Comparison of ENCODE assay signal across 16 mouse cellular contexts in genomic region chr6:140288799-140289198, GRCm38 (mm10).
A peak's percentile ranks its signal among the peaks of the same experiment; 100 is the strongest.
DNase-seq lines count a peak whose midpoint lies in the region; ATAC-seq lines count a peak whose summit lies in the region.
"Had no signal": no experiment of that assay in that cellular context is flagged by ENCODE, and none has a peak within 500 bp of the region (broad histone marks: within the 10 kb centered on the region; RNA-seq: fewer than 3 reads in every experiment).

No protein-coding gene starts in this region.

- H3K4me3 ChIP-seq in forebrain, embryonic 11.5 days (ENCODE audit: low read depth, low read length): no peak overlapping the region
- H3K4me3 ChIP-seq in forebrain, embryonic 14.5 days (ENCODE audit: low read depth, low read length): no peak overlapping the region
- no peak overlapping the region for H3K4me3 ChIP-seq in liver, embryonic 11.5 days (ENCODE audit: low read depth, low read length)
- H3K4me3 ChIP-seq in liver, embryonic 12.5 days: no peak overlapping the region
- no peak overlapping the region for H3K4me3 ChIP-seq in kidney, embryonic 15.5 days (replicated peaks)
- H3K4me3 ChIP-seq in midbrain, embryonic 16.5 days (ENCODE audit: low read depth, low read length): no peak overlapping the region
- H3K4me3 ChIP-seq: embryonic facial prominence, embryonic 10.5 days; liver, embryonic 15.5 days had no signal

- no peaks in the 10 kb centered on the region for H3K27me3 ChIP-seq in forebrain, embryonic 11.5 days (ENCODE audit: control insufficient read depth, insufficient read depth, low read length)
- H3K27me3 ChIP-seq in forebrain, embryonic 14.5 days (replicated peaks; ENCODE audit: control insufficient read depth, insufficient read depth, low read length): no peaks in the 10 kb centered on the region
- no peaks in the 10 kb centered on the region for H3K27me3 ChIP-seq in liver, embryonic 11.5 days (replicated peaks; ENCODE audit: control insufficient read depth, insufficient read depth, low read length)
- no peaks in the 10 kb centered on the region for H3K27me3 ChIP-seq in liver, embryonic 12.5 days (replicated peaks)
- H3K27me3 ChIP-seq in kidney, embryonic 15.5 days: no peaks in the 10 kb centered on the region
- no peaks in the 10 kb centered on the region for H3K27me3 ChIP-seq in midbrain, embryonic 16.5 days (ENCODE audit: control insufficient read depth, insufficient read depth, low read depth, low read length)
- H3K27me3 ChIP-seq: liver, embryonic 15.5 days had no signal

- 0 out of 2 replicates have a peak, but pooled peaks cover 4% of the 10 kb centered on the region for H3K4me1 ChIP-seq in forebrain, embryonic 11.5 days (replicated peaks; ENCODE audit: control insufficient read depth, insufficient read depth, low read length)
- no peaks in the 10 kb centered on the region for H3K4me1 ChIP-seq in forebrain, embryonic 14.5 days (ENCODE audit: control insufficient read depth, insufficient read depth, low read length)
- no peaks in the 10 kb centered on the region for H3K4me1 ChIP-seq in liver, embryonic 11.5 days (replicated peaks; ENCODE audit: control insufficient read depth, insufficient read depth, low read length)
- H3K4me1 ChIP-seq in liver, embryonic 12.5 days: no peaks in the 10 kb centered on the region
- peaks cover 17% of the 10 kb centered on the region for H3K4me1 ChIP-seq in kidney, embryonic 15.5 days
- no peaks in the 10 kb centered on the region for H3K4me1 ChIP-seq in midbrain, embryonic 16.5 days (ENCODE audit: control insufficient read depth, insufficient read depth, low read length)
- H3K4me1 ChIP-seq: liver, embryonic 15.5 days had no signal

- no peaks in the 10 kb centered on the region for H3K36me3 ChIP-seq in forebrain, embryonic 11.5 days (ENCODE audit: control insufficient read depth, insufficient read depth, low read length)
- H3K36me3 ChIP-seq in forebrain, embryonic 14.5 days (ENCODE audit: control insufficient read depth, insufficient read depth, low read length): no peaks in the 10 kb centered on the region
- H3K36me3 ChIP-seq in liver, embryonic 11.5 days (ENCODE audit: control insufficient read depth, insufficient read depth, low read length): no peaks in the 10 kb centered on the region
- no peaks in the 10 kb centered on the region for H3K36me3 ChIP-seq in liver, embryonic 12.5 days
- H3K36me3 ChIP-seq in kidney, embryonic 15.5 days: no peaks in the 10 kb centered on the region
- no peaks in the 10 kb centered on the region for H3K36me3 ChIP-seq in midbrain, embryonic 16.5 days (ENCODE audit: control insufficient read depth, insufficient read depth, low read length)
- H3K36me3 ChIP-seq: embryonic facial prominence, embryonic 10.5 days; liver, embryonic 15.5 days had no signal

- ATAC-seq in forebrain, embryonic 11.5 days (replicated peaks; ENCODE audit: low FRiP score): peak; percentile 32
- ATAC-seq in forebrain, embryonic 14.5 days: no peak
- ATAC-seq in liver, embryonic 11.5 days (replicated peaks; ENCODE audit: low FRiP score): 0 out of 2 replicates have a peak, but pooled peaks have one; percentile 33
- ATAC-seq in liver, embryonic 12.5 days: no peak
- peak; percentile 64 for ATAC-seq in kidney, embryonic 15.5 days (replicated peaks; ENCODE audit: low FRiP score)
- ATAC-seq in midbrain, embryonic 16.5 days: peak; percentile 56; the same call in 1 of the 2 replicates

- 33% methylated on average over 8 of the region's 8 CpGs for WGBS in forebrain, embryonic 11.5 days
- WGBS in forebrain, embryonic 14.5 days: 46% methylated on average over 8 of the region's 8 CpGs
- WGBS in liver, embryonic 11.5 days: 43% methylated on average over 8 of the region's 8 CpGs
- WGBS in liver, embryonic 12.5 days (ENCODE audit: insufficient replicate concordance): 54% methylated on average over 8 of the region's 8 CpGs
- 32% methylated on average over 8 of the region's 8 CpGs for WGBS in kidney, embryonic 15.5 days
- WGBS in midbrain, embryonic 16.5 days: 26% methylated on average over 8 of the region's 8 CpGs

- H3K4me2 ChIP-seq in forebrain, embryonic 11.5 days (ENCODE audit: low read depth, low read length, severe bottlenecking): no peak overlapping the region
- no peak overlapping the region for H3K4me2 ChIP-seq in forebrain, embryonic 14.5 days (ENCODE audit: low read length)
- H3K4me2 ChIP-seq in liver, embryonic 11.5 days: no peak overlapping the region
- no peak overlapping the region for H3K4me2 ChIP-seq in liver, embryonic 12.5 days
- no peak overlapping the region for H3K4me2 ChIP-seq in kidney, embryonic 15.5 days
- H3K4me2 ChIP-seq in midbrain, embryonic 16.5 days (ENCODE audit: low read length): no peak overlapping the region
- H3K4me2 ChIP-seq: liver, embryonic 15.5 days had no signal

- H3K27ac ChIP-seq in forebrain, embryonic 11.5 days (ENCODE audit: low read depth, low read length): no peak overlapping the region
- no peak overlapping the region for H3K27ac ChIP-seq in forebrain, embryonic 14.5 days (ENCODE audit: low read depth, low read length)
- H3K27ac ChIP-seq in liver, embryonic 11.5 days (ENCODE audit: low read depth, low read length): no peak overlapping the region
- H3K27ac ChIP-seq in liver, embryonic 12.5 days: no peak overlapping the region
- 0 out of 2 replicates have a peak overlapping the region, but pooled peaks have one; percentile 24 for H3K27ac ChIP-seq in kidney, embryonic 15.5 days
- H3K27ac ChIP-seq in midbrain, embryonic 16.5 days (ENCODE audit: low read length): no peak overlapping the region
- H3K27ac ChIP-seq: embryonic facial prominence, embryonic 10.5 days; liver, embryonic 15.5 days had no signal

- no peaks in the 10 kb centered on the region for H3K9me3 ChIP-seq in forebrain, embryonic 11.5 days (ENCODE audit: control insufficient read depth, low read length)
- H3K9me3 ChIP-seq in forebrain, embryonic 14.5 days (replicated peaks; ENCODE audit: control insufficient read depth, low read length): no peaks in the 10 kb centered on the region
- H3K9me3 ChIP-seq in liver, embryonic 11.5 days (ENCODE audit: control insufficient read depth, low read length): no peaks in the 10 kb centered on the region
- no peaks in the 10 kb centered on the region for H3K9me3 ChIP-seq in liver, embryonic 12.5 days (replicated peaks)
- H3K9me3 ChIP-seq in kidney, embryonic 15.5 days (replicated peaks): no peaks in the 10 kb centered on the region
- no peaks in the 10 kb centered on the region for H3K9me3 ChIP-seq in midbrain, embryonic 16.5 days (replicated peaks; ENCODE audit: control insufficient read depth, low read length, poor library complexity, severe bottlenecking)
- H3K9me3 ChIP-seq: embryonic facial prominence, embryonic 10.5 days; liver, embryonic 15.5 days had no signal

- no peak overlapping the region for H3K9ac ChIP-seq in forebrain, embryonic 11.5 days (ENCODE audit: low read length)
- no peak overlapping the region for H3K9ac ChIP-seq in forebrain, embryonic 14.5 days (ENCODE audit: low read length)
- H3K9ac ChIP-seq in liver, embryonic 11.5 days (ENCODE audit: low read depth, low read length): no peak overlapping the region
- no peak overlapping the region for H3K9ac ChIP-seq in liver, embryonic 12.5 days
- no peak overlapping the region for H3K9ac ChIP-seq in kidney, embryonic 15.5 days
- no peak overlapping the region for H3K9ac ChIP-seq in midbrain, embryonic 16.5 days (ENCODE audit: low read depth, low read length)
- H3K9ac ChIP-seq: liver, embryonic 15.5 days had no signal

- DNase-seq in forebrain, embryonic 11.5 days (ENCODE audit: low spot score): no peak
- DNase-seq in forebrain, embryonic 14.5 days (ENCODE audit: low spot score): no peak
- no peak for DNase-seq in liver, embryonic 11.5 days (ENCODE audit: low spot score)
- no peak for DNase-seq in right cerebral cortex, postnatal 14 days
- no peak for DNase-seq in right cerebral cortex, adult 18-20 months
- DNase-seq: cerebellum, adult 9-11 months; gastrocnemius, postnatal 10 days; heart, postnatal 10 days; lung, postnatal 36 days; retina, postnatal 1 day; thymus, adult 2 months had no signal

Comparison
In these comparisons a context has a peak if more than half of its experiments do, and no peak if none do; other contexts are left out.
1. ATAC-seq: peak in forebrain, embryonic 11.5 days (single experiment), liver, embryonic 11.5 days (single experiment), kidney, embryonic 15.5 days (single experiment) and midbrain, embryonic 16.5 days (single experiment); none in forebrain, embryonic 14.5 days (single experiment) and liver, embryonic 12.5 days (single experiment).